Mouse (Mus musculus) cortical plate, adult 2 months (tissue): ENCODE measurements around the gene Syna. TPM values are rescaled to one million over a fixed set of nuclear protein-coding genes. Genes with fewer than 3 reads are reported as not detected.

Experiments
- H3K27ac ChIP-seq: fragments of 200-500 bp; 2 replicates; pipeline ENCODE4 v1.5.1; 2012; ENCODE audit warnings: low read length, control low read depth, inconsistent platforms; ENCODE audit not compliant: insufficient read depth
- H3K4me1 ChIP-seq: fragments of 200-500 bp; 2 replicates; pipeline ENCODE4 v1.6.1; 2011; ENCODE audit warnings: low read length; ENCODE audit not compliant: control insufficient read depth, insufficient read depth
- H3K4me3 ChIP-seq: fragments of 200-500 bp; 2 replicates; pipeline ENCODE4 v1.5.1; 2011; ENCODE audit warnings: mild to moderate bottlenecking, low read length, control low read depth; ENCODE audit not compliant: insufficient read depth
- CTCF ChIP-seq: fragments of 200-500 bp; IDR thresholded peaks from 2 replicates; pipeline ENCODE4 v1.5.1; 2011; ENCODE audit warnings: mild to moderate bottlenecking, control low read depth, low read length; ENCODE audit not compliant: insufficient read depth; ENCODE audit errors: extremely low read depth
- POLR2A ChIP-seq: fragments of 200-500 bp; IDR thresholded peaks from 2 replicates; pipeline ENCODE4 v1.6.1; 2011; ENCODE audit warnings: mild to moderate bottlenecking, low read length, control low read depth; ENCODE audit not compliant: insufficient read depth; ENCODE audit errors: extremely low read depth
- polyA plus RNA-seq: library from polyadenylated mRNA; depleted of rRNA; stranded (reverse); fragments of >200 nt; gene quantifications from 2 replicates; pipeline ENCODE4 v1.2.3, GENCODE M21; 2012

Gene Syna
- polyA plus RNA-seq, 1 experiment, result 0.06 TPM

GRCm38 (mm10) chr5:134541640-134542039, 18.3 kb downstream of the Syna start:
- Histone ChIP-seq H3K4me3 (no peak overlapping the region), H3K27ac (no peak overlapping the region), H3K4me1 (peaks cover 21% of the 10 kb centered on the region)
- TF ChIP-seq POLR2A (no peak), CTCF (no peak)

- no peak overlapping the region for H3K4me3 ChIP-seq
- TF ChIP-seq POLR2A (no peak), CTCF (no peak)
- H3K4me1 ChIP-seq, result peaks cover 19% of the 10 kb centered on the region
- no peak overlapping the region for H3K27ac ChIP-seq
Observed at GRCm38 (mm10) chr5:134540881-134541280, 19.1 kb downstream of the Syna start.

GRCm38 (mm10) chr5:134539891-134540290, 20.1 kb downstream of the Syna start:
- Histone ChIP-seq H3K4me1 (peaks cover 15% of the 10 kb centered on the region), H3K4me3 (no peak overlapping the region), H3K27ac (peak overlapping the region; percentile 53; the same call in 1 of the 2 replicates)
- TF ChIP-seq CTCF, result no peak
- no peak for TF ChIP-seq POLR2A

GRCm38 (mm10) chr5:134536036-134536435, 23.9 kb downstream of the Syna start:
- H3K4me3 ChIP-seq, result no peak overlapping the region
- no peak for TF ChIP-seq CTCF
- no peak for TF ChIP-seq POLR2A
- peaks cover 8% of the 10 kb centered on the region for H3K4me1 ChIP-seq
- no peak overlapping the region for H3K27ac ChIP-seq

- no peak overlapping the region for H3K4me3 ChIP-seq
- no peak overlapping the region for H3K27ac ChIP-seq
- H3K4me1 ChIP-seq, result peaks cover 5% of the 10 kb centered on the region
- no peak for TF ChIP-seq CTCF
- no peak for TF ChIP-seq POLR2A
Observed at GRCm38 (mm10) chr5:134532417-134532816, 27.6 kb downstream of the Syna start.

GRCm38 (mm10) chr5:134531585-134531984, 28.4 kb downstream of the Syna start:
- Histone ChIP-seq H3K4me1 (peaks cover 5% of the 10 kb centered on the region), H3K27ac (no peak overlapping the region), H3K4me3 (no peak overlapping the region)
- no peak for TF ChIP-seq CTCF
- no peak for TF ChIP-seq POLR2A

GRCm38 (mm10) chr5:134530830-134531229, 29.1 kb downstream of the Syna start:
- TF ChIP-seq POLR2A, result no peak
- TF ChIP-seq CTCF, result no peak

GRCm38 (mm10) chr5:134528488-134528887, 31.5 kb downstream of the Syna start:
- H3K4me1 ChIP-seq, result peaks cover 5% of the 10 kb centered on the region
- no peak overlapping the region for H3K4me3 ChIP-seq
- TF ChIP-seq CTCF (no peak), POLR2A (no peak)
- 0 out of 2 replicates have a peak overlapping the region, but pooled peaks have one; percentile 38 for H3K27ac ChIP-seq

More at GRCm38 (mm10) chr5:134530830-134531229, 29.1 kb downstream of the Syna start:
- Histone ChIP-seq H3K4me3 (no peak overlapping the region), H3K4me1 (peaks cover 5% of the 10 kb centered on the region), H3K27ac (peak overlapping the region; percentile 18; the same call in 1 of the 2 replicates)

- Histone ChIP-seq H3K4me1 (peaks cover 7% of the 10 kb centered on the region), H3K27ac (no peak overlapping the region), H3K4me3 (no peak overlapping the region)
- TF ChIP-seq CTCF (0 out of 2 replicates have a peak, but pooled peaks have one; percentile 3), POLR2A (no peak)
Observed at GRCm38 (mm10) chr5:134525971-134526711, 33.8 kb downstream of the Syna start.

GRCm38 (mm10) chr5:134523728-134524127, 36.2 kb downstream of the Syna start:
- Histone ChIP-seq H3K27ac (no peak overlapping the region), H3K4me3 (no peak overlapping the region), H3K4me1 (peaks cover 10% of the 10 kb centered on the region)
- TF ChIP-seq CTCF (no peak), POLR2A (no peak)
